Mouse (Mus musculus) MEL (cell line): Measurements from ENCODE around the gene Gm20388.

Experiments used
- CHD2 ChIP-seq: IDR thresholded peaks from 2 replicates; pipeline ENCODE4 v1.6.1; 2011; ENCODE audit warnings: low read length, improper control_type of control experiment
- CTCF ChIP-seq, 3 experiments: IDR thresholded peaks in 2 of 3; conservative IDR thresholded peaks in 1 of 3; 2 replicates each; pipeline ENCODE4 v1.5.1; 2011 to 2012; ENCODE audit warnings: low read length in 3 of 3, low read depth in 2 of 3, mild to moderate bottlenecking in 2 of 3, improper control_type of control experiment in 1 of 3, inconsistent platforms in 1 of 3, mixed read lengths in 1 of 3, moderate library complexity in 1 of 3; ENCODE audit not compliant: control insufficient read depth in 1 of 3, insufficient read depth in 1 of 3, poor library complexity in 1 of 3, severe bottlenecking in 1 of 3
- GABPA ChIP-seq: IDR thresholded peaks from 2 replicates; pipeline ENCODE4 v1.6.1; 2012; ENCODE audit warnings: low read depth, mild to moderate bottlenecking, inconsistent platforms, low read length, improper control_type of control experiment, moderate library complexity
- MAX ChIP-seq: IDR thresholded peaks from 2 replicates; pipeline ENCODE4 v1.6.1; 2011; ENCODE audit warnings: low read length, improper control_type of control experiment
- ZMIZ1 ChIP-seq: IDR thresholded peaks from 2 replicates; pipeline ENCODE4 v1.6.1; 2012; ENCODE audit warnings: low read depth, mild to moderate bottlenecking, inconsistent platforms, low read length, improper control_type of control experiment, moderate library complexity

DNA sequence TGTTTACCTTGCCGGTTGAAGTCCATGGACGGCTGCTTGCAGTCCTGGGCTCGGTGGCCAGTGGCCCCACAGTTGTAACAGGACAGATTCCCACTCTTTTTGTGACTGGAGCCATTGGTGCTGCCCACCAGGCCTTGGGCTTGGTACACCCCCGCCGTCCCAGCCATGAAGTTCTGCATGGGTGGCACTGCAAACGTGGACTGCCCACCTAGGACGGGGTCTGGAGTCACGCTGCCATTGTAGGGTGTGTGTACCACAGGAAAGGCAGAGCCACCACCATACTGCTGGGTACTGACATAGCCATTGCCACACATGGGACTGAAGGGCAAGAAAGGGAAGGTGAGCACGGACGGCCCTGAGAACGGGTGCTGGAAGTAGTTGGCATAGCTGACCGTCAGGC is 1693.2 kb downstream of the Gm20388 start:
- TF ChIP-seq CTCF (IDR thresholded peaks at IDR 0.05 in 2 of 3, conservative IDR thresholded peaks at IDR 0.05 in 1 of 3; ENCODE audit: control insufficient read depth in 1 of 3, insufficient read depth in 1 of 3, low read depth in 2 of 3, low read length in 3 of 3, poor library complexity in 1 of 3, severe bottlenecking in 1 of 3) (no peak), MAX (no peak), GABPA (no peak), ZMIZ1 (no peak), CHD2 (no peak)
